Mouse (Mus musculus) stomach, postnatal 0 days (tissue): Measurements from ENCODE around the gene Psmd10.

Experiments
- CTCF ChIP-seq: IDR thresholded peaks from 2 replicates; pipeline ENCODE4 v1.5.1; 2016; ENCODE audit warnings: antibody characterized with exemption, low read depth, mild to moderate bottlenecking, moderate library complexity
- EP300 ChIP-seq: optimal IDR thresholded peaks from 2 replicates; pipeline ENCODE3; 2016; ENCODE audit warnings: antibody characterized with exemption

- TF ChIP-seq EP300 (no peak), CTCF (no peak)
Observed at GRCm38 (mm10) chrX:140984795-140985194, 28.3 kb upstream of the Psmd10 start.
